Mouse (Mus musculus) thymus, adult 2 months (tissue): ENCODE results near the gene Cenpb.

Experiments
- CTCF ChIP-seq: fragments of 200-500 bp; IDR thresholded peaks from 2 replicates; pipeline ENCODE4 v1.5.1; 2012; ENCODE audit warnings: mild to moderate bottlenecking, control low read depth, low read length, moderate library complexity, borderline replicate concordance; ENCODE audit not compliant: control insufficient read depth, poor library complexity, insufficient read depth; ENCODE audit errors: extremely low read depth
- POLR2A ChIP-seq: fragments of 200-500 bp; IDR thresholded peaks from 2 replicates; pipeline ENCODE4 v1.6.1; 2012; ENCODE audit warnings: mild to moderate bottlenecking, low read length, control low read depth, moderate library complexity; ENCODE audit not compliant: control insufficient read depth, poor library complexity, insufficient read depth; ENCODE audit errors: extremely low read depth

DNA sequence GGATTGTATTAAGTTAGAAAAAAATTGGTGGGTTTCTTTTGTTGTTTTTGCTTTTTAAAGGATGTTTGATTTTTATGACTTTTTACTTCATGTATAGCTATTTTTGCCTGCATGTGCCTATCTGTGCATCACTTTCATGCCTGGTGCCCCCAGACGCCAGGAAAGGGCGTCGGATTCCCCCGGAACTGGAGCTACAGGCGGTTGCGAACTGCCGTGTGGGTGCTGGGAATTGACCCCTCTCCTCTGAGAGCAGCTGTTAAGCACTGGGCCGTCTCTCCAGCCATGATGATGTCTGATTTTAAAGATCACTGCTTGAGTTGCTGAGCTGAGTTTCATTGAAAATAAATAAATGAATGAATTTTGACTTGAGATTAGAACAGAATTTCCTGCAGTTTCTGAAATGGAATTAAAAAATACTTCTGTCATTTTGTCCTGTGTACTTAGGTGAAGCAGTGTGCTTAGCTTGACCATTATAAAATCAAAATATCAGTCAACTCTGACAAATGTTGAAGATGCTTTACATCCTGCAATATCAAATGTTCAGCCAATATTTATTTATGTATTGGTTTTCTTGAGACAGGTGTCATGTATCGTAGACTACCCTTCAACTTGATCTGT lies 46.8 kb downstream of the Cenpb start, which contains the start of gene Gm11037:
- TF ChIP-seq POLR2A, result no peak
- TF ChIP-seq CTCF, result no peak
